Mouse (Mus musculus): Measurements from ENCODE around the gene Brk1. TPM values are rescaled to one million over a fixed set of nuclear protein-coding genes. Genes with fewer than 3 reads are reported as not detected.

Gene Brk1
- polyA plus RNA-seq, 1 experiment from 2014 or later: 224 TPM

- WGBS: 91% methylated on average over 6 of the region's 6 CpGs
- no peak overlapping the region for H3K9ac ChIP-seq
- ATAC-seq (replicated peaks): no peak
Measured at GRCm38 (mm10) chr6:113602821-113603220, 1.8 kb upstream of the Brk1 start.

GRCm38 (mm10) chr6:113603993-113604392, 579 bp upstream of the Brk1 start:
- Histone ChIP-seq H3K27ac (peak overlapping the region; percentile 78), H3K4me2 (peak overlapping the region; percentile 89), H3K4me3 (peak overlapping the region; percentile 95), H3K4me1 (peaks cover 24% of the 10 kb centered on the region), H3K36me3 (replicated peaks) (no peaks in the 10 kb centered on the region), H3K27me3 (replicated peaks) (no peaks in the 10 kb centered on the region), H3K9ac (peak overlapping the region; percentile 90; the same call in 1 of the 2 replicates), H3K9me3 (no peaks in the 10 kb centered on the region)
- no peak for ATAC-seq (replicated peaks)
- WGBS: 56% methylated on average over 12 of the region's 12 CpGs

More at GRCm38 (mm10) chr6:113602821-113603220, 1.8 kb upstream of the Brk1 start:
- H3K36me3 ChIP-seq (replicated peaks): no peaks in the 10 kb centered on the region
- no peaks in the 10 kb centered on the region for H3K9me3 ChIP-seq
- no peak overlapping the region for H3K4me3 ChIP-seq
- no peak overlapping the region for H3K27ac ChIP-seq
- H3K27me3 ChIP-seq (replicated peaks): no peaks in the 10 kb centered on the region
- H3K4me1 ChIP-seq: peaks cover 19% of the 10 kb centered on the region
- no peak overlapping the region for H3K4me2 ChIP-seq

GRCm38 (mm10) chr6:113605224-113605545, 613 bp downstream of the Brk1 start:
- Histone ChIP-seq H3K4me2 (peak overlapping the region; percentile 89), H3K9me3 (no peaks in the 10 kb centered on the region), H3K36me3 (replicated peaks) (no peaks in the 10 kb centered on the region), H3K4me1 (peaks cover 24% of the 10 kb centered on the region), H3K9ac (peak overlapping the region; percentile 90), H3K4me3 (peak overlapping the region; percentile 95), H3K27me3 (replicated peaks) (no peaks in the 10 kb centered on the region), H3K27ac (peak overlapping the region; percentile 78)
- 5% methylated on average over 10 of the region's 10 CpGs for WGBS
- ATAC-seq (replicated peaks): no peak

GRCm38 (mm10) chr6:113608871-113609270, 4.3 kb downstream of the Brk1 start:
- H3K9ac ChIP-seq: no peak overlapping the region
- no peak overlapping the region for H3K27ac ChIP-seq
- no peak overlapping the region for H3K4me2 ChIP-seq
- WGBS: 95% methylated on average over 6 of the region's 6 CpGs
- no peak for ATAC-seq (replicated peaks)
- no peak overlapping the region for H3K4me3 ChIP-seq
- no peaks in the 10 kb centered on the region for H3K9me3 ChIP-seq
- no peaks in the 10 kb centered on the region for H3K27me3 ChIP-seq (replicated peaks)
- H3K4me1 ChIP-seq: peaks cover 24% of the 10 kb centered on the region
- 0 out of 2 replicates have a peak, but pooled peaks cover 4% of the 10 kb centered on the region for H3K36me3 ChIP-seq (replicated peaks)

- Histone ChIP-seq H3K27ac (no peak overlapping the region), H3K27me3 (replicated peaks) (no peaks in the 10 kb centered on the region), H3K4me3 (no peak overlapping the region), H3K36me3 (replicated peaks) (0 out of 2 replicates have a peak, but pooled peaks cover 4% of the 10 kb centered on the region), H3K9ac (no peak overlapping the region), H3K9me3 (no peaks in the 10 kb centered on the region), H3K4me2 (no peak overlapping the region), H3K4me1 (peaks cover 24% of the 10 kb centered on the region)
- 92% methylated on average over 7 of the region's 7 CpGs for WGBS
- no peak for ATAC-seq (replicated peaks)
Measured at GRCm38 (mm10) chr6:113609293-113609692, 4.7 kb downstream of the Brk1 start.

GRCm38 (mm10) chr6:113612258-113612969, 7.8 kb downstream of the Brk1 start:
- H3K27me3 ChIP-seq (replicated peaks): no peaks in the 10 kb centered on the region
- H3K4me2 ChIP-seq: no peak overlapping the region
- H3K4me1 ChIP-seq: 0 out of 2 replicates have a peak, but pooled peaks cover 5% of the 10 kb centered on the region
- peaks cover 28% of the 10 kb centered on the region; the same call in 1 of the 2 replicates for H3K36me3 ChIP-seq (replicated peaks)
- no peaks in the 10 kb centered on the region for H3K9me3 ChIP-seq
- H3K9ac ChIP-seq: no peak overlapping the region
- no peak overlapping the region for H3K4me3 ChIP-seq
- WGBS: 97% methylated on average over 8 of the region's 8 CpGs
- ATAC-seq (replicated peaks): no peak
- H3K27ac ChIP-seq: no peak overlapping the region

GRCm38 (mm10) chr6:113614152-113614551, 9.6 kb downstream of the Brk1 start:
- Histone ChIP-seq H3K36me3 (replicated peaks) (peaks cover 28% of the 10 kb centered on the region; the same call in 1 of the 2 replicates), H3K9me3 (no peaks in the 10 kb centered on the region), H3K4me2 (no peak overlapping the region), H3K4me1 (no peaks in the 10 kb centered on the region), H3K4me3 (no peak overlapping the region), H3K27ac (no peak overlapping the region), H3K9ac (no peak overlapping the region), H3K27me3 (replicated peaks) (no peaks in the 10 kb centered on the region)
- no peak for ATAC-seq (replicated peaks)
- WGBS: 97% methylated on average over 7 of the region's 7 CpGs

GRCm38 (mm10) chr6:113614997-113615396, 10.4 kb downstream of the Brk1 start:
- Histone ChIP-seq H3K4me3 (no peak overlapping the region), H3K4me2 (no peak overlapping the region), H3K9ac (no peak overlapping the region), H3K27ac (no peak overlapping the region), H3K27me3 (replicated peaks) (no peaks in the 10 kb centered on the region), H3K9me3 (no peaks in the 10 kb centered on the region), H3K4me1 (no peaks in the 10 kb centered on the region), H3K36me3 (replicated peaks) (peaks cover 28% of the 10 kb centered on the region; the same call in 1 of the 2 replicates)
- no peak for ATAC-seq (replicated peaks)
- WGBS: 95% methylated on average over 8 of the region's 8 CpGs

GRCm38 (mm10) chr6:113615489-113615888, 10.9 kb downstream of the Brk1 start:
- Histone ChIP-seq H3K27me3 (replicated peaks) (no peaks in the 10 kb centered on the region), H3K4me2 (no peak overlapping the region), H3K4me3 (no peak overlapping the region), H3K4me1 (no peaks in the 10 kb centered on the region), H3K27ac (no peak overlapping the region), H3K36me3 (replicated peaks) (peaks cover 28% of the 10 kb centered on the region; the same call in 1 of the 2 replicates), H3K9ac (no peak overlapping the region), H3K9me3 (no peaks in the 10 kb centered on the region)
- 99% methylated on average over 4 of the region's 4 CpGs for WGBS
- no peak for ATAC-seq (replicated peaks)

GRCm38 (mm10) chr6:113623386-113623785, 18.8 kb downstream of the Brk1 start:
- Histone ChIP-seq H3K9ac (peak overlapping the region; percentile 61; the same call in 1 of the 2 replicates), H3K27me3 (replicated peaks) (no peaks in the 10 kb centered on the region), H3K4me2 (peak overlapping the region; percentile 62), H3K4me3 (peak overlapping the region; percentile 63), H3K4me1 (peaks cover 22% of the 10 kb centered on the region), H3K36me3 (replicated peaks) (peaks cover 2% of the 10 kb centered on the region; the same call in 1 of the 2 replicates), H3K27ac (peak overlapping the region; percentile 84), H3K9me3 (no peaks in the 10 kb centered on the region)
- WGBS: 62% methylated on average over 5 of the region's 5 CpGs
- no peak for ATAC-seq (replicated peaks)

GRCm38 (mm10) chr6:113623941-113624751, 19.6 kb downstream of the Brk1 start, which contains the start of gene Vhl:
TSS of gene Vhl (plus strand) at chr6:113623959.
- Histone ChIP-seq H3K36me3 (replicated peaks) (peaks cover 6% of the 10 kb centered on the region), H3K4me3 (peak within 1 kb of the TSS; percentile 63), H3K27ac (peak within 1 kb of the TSS; percentile 84), H3K4me2 (peak within 1 kb of the TSS; percentile 62), H3K4me1 (peaks cover 22% of the 10 kb centered on the region), H3K27me3 (replicated peaks) (no peaks in the 10 kb centered on the region), H3K9me3 (no peaks in the 10 kb centered on the region), H3K9ac (peak within 1 kb of the TSS; percentile 61)
- WGBS: under 1% methylated on average over 68 of the region's 76 CpGs
- ATAC-seq (replicated peaks): peak; percentile 92

All from midbrain, embryonic 15.5 days (tissue).